Mouse (Mus musculus) cerebellum, postnatal 4 days (tissue): ENCODE measurements at regions not wholly inside any gene's neighbourhood (a gene's known extent, or its start where the extent isn't known, plus 50 kb on each side); places are given as distances from the start of the nearest gene placed in this dataset.

Experiments used
- DNase-seq, 2 experiments: peaks; one replicate each; pipeline ENCODE4 v3.0.0; 2022; ENCODE audit warnings: low spot score in 2 of 2, mixed read lengths in 1 of 2

DNA sequence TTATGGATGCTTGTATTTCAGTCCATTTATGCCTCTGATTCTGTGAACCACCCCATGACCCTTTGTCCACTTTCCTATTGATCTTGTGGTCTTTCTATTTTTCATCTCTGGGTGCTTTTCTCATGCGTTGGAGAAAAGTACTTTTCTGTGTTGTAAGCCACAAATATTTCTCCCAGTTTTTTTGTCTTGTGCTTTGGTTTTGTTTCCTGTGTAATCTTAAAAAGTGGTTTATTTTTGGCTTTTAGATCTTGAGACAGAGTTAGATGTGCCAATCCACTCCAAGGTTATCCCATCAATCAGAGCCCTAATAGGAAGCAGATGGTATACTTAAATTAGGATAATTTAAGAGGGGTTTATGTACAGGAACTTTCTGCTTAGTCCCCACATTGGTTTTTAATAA, 50.0 kb upstream of the Slc22a23 start:
- no peak for DNase-seq
